Mouse (Mus musculus) lung, adult 2 months (tissue): ENCODE results near the gene Rep15.

ENCODE experiments used
- CTCF ChIP-seq: fragments of 200-500 bp; IDR thresholded peaks from 2 replicates; pipeline ENCODE4 v1.5.1; 2011; ENCODE audit warnings: mild to moderate bottlenecking, low read length, control low read depth; ENCODE audit not compliant: insufficient read depth
- POLR2A ChIP-seq: fragments of 200-500 bp; IDR thresholded peaks from 2 replicates; pipeline ENCODE4 v1.6.1; 2011; ENCODE audit warnings: low read depth, mild to moderate bottlenecking, control low read depth, low read length, borderline replicate concordance; ENCODE audit errors: extremely low read depth

- TF ChIP-seq CTCF (no peak), POLR2A (no peak)
These were observed 2.1 kb upstream of the Rep15 start for GRCm38 (mm10) chr6:147030096-147030885.
